Comparison of ENCODE assay signal across 8 mouse cellular contexts in genomic region chr12:91789801-91790200, GRCm38 (mm10). TPM values are rescaled to one million over a fixed set of nuclear protein-coding genes. Genes with fewer than 3 reads are reported as not detected.
A peak's percentile ranks its signal among the peaks of the same experiment; 100 is the strongest.
DNase-seq lines count a peak whose midpoint lies in the region; ATAC-seq and TF ChIP-seq lines count a peak whose summit lies in the region.

No protein-coding gene starts in this region.

- peak; percentile 79 for TF ChIP-seq CTCF in midbrain, postnatal 0 days (IDR thresholded peaks at IDR 0.05)

- no peak overlapping the region for H3K27ac ChIP-seq in kidney, embryonic 14.5 days (ENCODE audit: low read depth, low read length)
- no peak overlapping the region for H3K27ac ChIP-seq in limb, embryonic 14.5 days (replicated peaks; ENCODE audit: low read depth, low read length)
- H3K27ac ChIP-seq in midbrain, postnatal 0 days (ENCODE audit: low read depth, low read length) = no peak overlapping the region

- peak; percentile 54 for DNase-seq in urinary bladder, postnatal 25 days (ENCODE audit: low spot score)
- DNase-seq in urinary bladder, postnatal 4 days (ENCODE audit: low spot score in 2 of 2) = no peak
- peak; percentile 50 for DNase-seq in c-Kit-positive CD71-positive TER-119-negative erythroid progenitor cells, embryonic 14.5 days (ENCODE audit: low read depth)
- DNase-seq in limb, embryonic 14.5 days (ENCODE audit: low spot score) = peak; percentile 43
- peak; percentile 69 for DNase-seq in midbrain, postnatal 0 days (ENCODE audit: low spot score)
- peak; percentile 45 to 67 for DNase-seq in thymus, postnatal 10 days (ENCODE audit: low spot score in 2 of 2)

- H3K9ac ChIP-seq in kidney, embryonic 14.5 days (ENCODE audit: low read depth, low read length) = no peak overlapping the region
- no peak overlapping the region for H3K9ac ChIP-seq in limb, embryonic 14.5 days (ENCODE audit: low read depth, low read length, severe bottlenecking)
- no peak overlapping the region for H3K9ac ChIP-seq in midbrain, postnatal 0 days (replicated peaks; ENCODE audit: low read length, poor library complexity, severe bottlenecking)

- 53% methylated on average over 6 of the region's 6 CpGs for WGBS in kidney, embryonic 14.5 days
- 56% methylated on average over 6 of the region's 6 CpGs for WGBS in limb, embryonic 14.5 days
- WGBS in midbrain, postnatal 0 days = 55% methylated on average over 6 of the region's 6 CpGs

- TF ChIP-seq POLR2A in limb, embryonic 14.5 days (IDR thresholded peaks at IDR 0.05; ENCODE audit: borderline replicate concordance, extremely low read depth, insufficient read depth, insufficient read length) = no peak

- no peaks in the 10 kb centered on the region for H3K9me3 ChIP-seq in kidney, embryonic 14.5 days (ENCODE audit: control insufficient read depth, low read length)
- H3K9me3 ChIP-seq in limb, embryonic 14.5 days (ENCODE audit: control insufficient read depth, low read length) = no peaks in the 10 kb centered on the region
- no peaks in the 10 kb centered on the region for H3K9me3 ChIP-seq in midbrain, postnatal 0 days (ENCODE audit: low read length)

- no peak overlapping the region for H3K4me2 ChIP-seq in kidney, embryonic 14.5 days (replicated peaks; ENCODE audit: low read depth, low read length)
- no peak overlapping the region for H3K4me2 ChIP-seq in limb, embryonic 14.5 days (replicated peaks; ENCODE audit: low read depth, low read length, severe bottlenecking)
- H3K4me2 ChIP-seq in midbrain, postnatal 0 days (ENCODE audit: low read depth, low read length, poor library complexity, severe bottlenecking) = no peak overlapping the region

- H3K4me3 ChIP-seq in kidney, embryonic 14.5 days (ENCODE audit: low read length) = no peak overlapping the region
- no peak overlapping the region for H3K4me3 ChIP-seq in limb, embryonic 14.5 days (replicated peaks; ENCODE audit: low read length)
- no peak overlapping the region for H3K4me3 ChIP-seq in midbrain, postnatal 0 days (ENCODE audit: low read depth, low read length)

- no peaks in the 10 kb centered on the region for H3K4me1 ChIP-seq in kidney, embryonic 14.5 days (ENCODE audit: control insufficient read depth, insufficient read depth, low read length)
- H3K4me1 ChIP-seq in limb, embryonic 14.5 days (ENCODE audit: control insufficient read depth, insufficient read depth, low read length) = peaks cover 12% of the 10 kb centered on the region
- no peaks in the 10 kb centered on the region for H3K4me1 ChIP-seq in midbrain, postnatal 0 days (ENCODE audit: insufficient read depth, low read length)

- H3K36me3 ChIP-seq in kidney, embryonic 14.5 days (ENCODE audit: control insufficient read depth, insufficient read depth, low read length) = no peaks in the 10 kb centered on the region
- no peaks in the 10 kb centered on the region for H3K36me3 ChIP-seq in limb, embryonic 14.5 days (ENCODE audit: control insufficient read depth, insufficient read depth, low read length)
- no peaks in the 10 kb centered on the region for H3K36me3 ChIP-seq in midbrain, postnatal 0 days (ENCODE audit: insufficient read depth, low read length)

- H3K27me3 ChIP-seq in kidney, embryonic 14.5 days (ENCODE audit: control insufficient read depth, insufficient read depth, low read length) = no peaks in the 10 kb centered on the region
- H3K27me3 ChIP-seq in limb, embryonic 14.5 days (ENCODE audit: control insufficient read depth, insufficient read depth, low read length) = no peaks in the 10 kb centered on the region
- H3K27me3 ChIP-seq in midbrain, postnatal 0 days (ENCODE audit: insufficient read depth, low read length) = no peaks in the 10 kb centered on the region

- 0 out of 2 replicates have a peak, but pooled peaks have one; percentile 70 for ATAC-seq in frontal cortex, adult (ENCODE audit: low TSS enrichment)
- peak; percentile 36; the same call in 1 of the 2 replicates for ATAC-seq in kidney, embryonic 14.5 days (ENCODE audit: low FRiP score, low TSS enrichment)
- no peak for ATAC-seq in limb, embryonic 14.5 days (ENCODE audit: low FRiP score, low read depth)
- ATAC-seq in midbrain, postnatal 0 days (ENCODE audit: low FRiP score) = no peak; the same call in 1 of the 2 replicates

RNA-seq across cellular contexts. Expression of gene Ston2, which starts 1.6 kb away (rescaled TPM):
- polyA plus RNA-seq in kidney, embryonic 14.5 days (2014; fragmentation: Nextera tagmentation; extraction: Ambion mirVana) = 7.8 and 13.4 TPM in 2 replicates
- polyA plus RNA-seq in limb, embryonic 14.5 days (2012; rRNA removed) = 9.9 and 10.4 TPM in 2 replicates
- polyA plus RNA-seq in limb, embryonic 14.5 days (2014; fragmentation: Nextera tagmentation; extraction: Ambion mirVana) = 9.6 and 10.8 TPM in 2 replicates
- total RNA-seq in midbrain, postnatal 0 days (2014; rRNA removed) = 9.4 and 16.8 TPM in 2 replicates
- polyA plus RNA-seq in midbrain, postnatal 0 days (2015; fragmentation: Nextera tagmentation; extraction: Ambion mirVana) = 5.6 and 7.4 TPM in 2 replicates

RNA-seq across cellular contexts. Expression of gene Sel1l, which starts 59.2 kb away (rescaled TPM):
- 85.8 and 89.3 TPM in 2 replicates for polyA plus RNA-seq in kidney, embryonic 14.5 days (2014; fragmentation: Nextera tagmentation; extraction: Ambion mirVana)
- polyA plus RNA-seq in limb, embryonic 14.5 days (2012; rRNA removed) = 50.6 and 58.3 TPM in 2 replicates
- 81.0 and 97.1 TPM in 2 replicates for polyA plus RNA-seq in limb, embryonic 14.5 days (2014; fragmentation: Nextera tagmentation; extraction: Ambion mirVana)
- 67.3 and 86.7 TPM in 2 replicates for total RNA-seq in midbrain, postnatal 0 days (2014; rRNA removed)
- polyA plus RNA-seq in midbrain, postnatal 0 days (2015; fragmentation: Nextera tagmentation; extraction: Ambion mirVana) = 92.6 and 93.3 TPM in 2 replicates

Comparison
In these comparisons a context has a peak if more than half of its experiments do, and no peak if none do; other contexts are left out.
1. DNase-seq: peak in urinary bladder, postnatal 25 days (single experiment), c-Kit-positive CD71-positive TER-119-negative erythroid progenitor cells, embryonic 14.5 days (single experiment), limb, embryonic 14.5 days (single experiment), midbrain, postnatal 0 days (single experiment) and thymus, postnatal 10 days (2 of 2); none in urinary bladder, postnatal 4 days (0 of 2).
2. ATAC-seq: peak in frontal cortex, adult (single experiment) and kidney, embryonic 14.5 days (single experiment); none in limb, embryonic 14.5 days (single experiment) and midbrain, postnatal 0 days (single experiment).